Mouse (Mus musculus): ENCODE results near the gene Nupl1. TPM values are rescaled to one million over a fixed set of nuclear protein-coding genes. Genes with fewer than 3 reads are reported as not detected.

The Nupl1 gene
- total RNA-seq, 2 experiments from 2014 or later: 0.10 TPM; not detected in 1

GRCm38 (mm10) chr14:60172286-60173055, 78.8 kb downstream of the Nupl1 start:
- DNase-seq: no peak
- intact Hi-C loops (cut with DNase I): no loop called here

- intact Hi-C loops (cut with DNase I): no loop called here
- no peak for DNase-seq
Measured at GRCm38 (mm10) chr14:60170845-60171610, 80.2 kb downstream of the Nupl1 start.

GRCm38 (mm10) chr14:60163367-60163766, 87.9 kb downstream of the Nupl1 start:
- DNase-seq: no peak
- intact Hi-C loops (cut with DNase I): no loop called here

- DNase-seq: no peak
- intact Hi-C loops (cut with DNase I): no loop called here
Measured at GRCm38 (mm10) chr14:60152373-60152772, 98.9 kb downstream of the Nupl1 start.

GRCm38 (mm10) chr14:60148893-60149292, 102.3 kb downstream of the Nupl1 start:
- no peak for DNase-seq

GRCm38 (mm10) chr14:60143234-60143633, 108.0 kb downstream of the Nupl1 start:
- intact Hi-C loops (cut with DNase I): no loop called here
- DNase-seq: no peak

More at GRCm38 (mm10) chr14:60148893-60149292, 102.3 kb downstream of the Nupl1 start:
- intact Hi-C loops (cut with DNase I): no loop called here

GRCm38 (mm10) chr14:60138339-60138738, 112.9 kb downstream of the Nupl1 start:
- no peak for DNase-seq
- intact Hi-C loops (cut with DNase I): no loop called here

GRCm38 (mm10) chr14:60137812-60138211, 113.4 kb downstream of the Nupl1 start:
- intact Hi-C loops (cut with DNase I): no loop called here
- DNase-seq: no peak

- intact Hi-C loops (cut with DNase I): no loop called here
- DNase-seq: no peak
Measured at GRCm38 (mm10) chr14:60135801-60136200, 115.4 kb downstream of the Nupl1 start.

- intact Hi-C loops (cut with DNase I): no loop called here
- no peak for DNase-seq
Measured at GRCm38 (mm10) chr14:60134720-60135119, 116.5 kb downstream of the Nupl1 start.

Small RNA genes lying within 50 kb of the gene (microRNA-seq; reads per million reads assigned to microRNA genes)
- 0 reads per million in 2 experiments for gene Mir719

Other genes starting within 250 kb of the Nupl1 start
- gene Atp8a2, start 54.3 kb downstream of the Nupl1 start, total RNA-seq (2021): 1 to 10 TPM; 4.2 to 5.6 TPM
- gene Gm49336, start 76 bp upstream of the Nupl1 start, total RNA-seq (2021): 10 to 100 TPM; 34.6 to 34.9 TPM
- 10 to 100 TPM; 30.1 to 33.3 TPM for gene Mtmr6, start 13.8 kb upstream of the Nupl1 start, total RNA-seq (2021)
- not detected for gene Amer2, start 121.8 kb upstream of the Nupl1 start, total RNA-seq (2021)